Mouse (Mus musculus) left cerebral cortex, postnatal 14 days (tissue): ENCODE measurements around the gene Gm20532. TPM values are rescaled to one million over a fixed set of nuclear protein-coding genes. Genes with fewer than 3 reads are reported as not detected.

Experiments used
- DNase-seq, 2 experiments: peaks; one replicate each; pipeline ENCODE4 v3.0.0; 2021 to 2022; ENCODE audit warnings: low spot score in 2 of 2, mixed read lengths in 1 of 2
- intact Hi-C: fragments of 180-260 bp; cut with DNase I; formaldehyde crosslinking; loops from one replicate; pipeline ENCODE4 v1.15.1; 2025
- microRNA-seq, 2 experiments: library from miRNA; unstranded; fragments of <30 nt; microRNA quantifications; one replicate each; pipeline ENCODE4 v1.2.0; 2022
- total RNA-seq, 2 experiments: library from RNA; stranded (reverse); gene quantifications; 2 replicates each; pipeline ENCODE4 v1.2.3; 2021

Gene Gm20532
- total RNA-seq, 2 experiments from 2014 or later: not detected

- intact Hi-C loops: no loop called here
- no peak for DNase-seq
Measured at GRCm38 (mm10) chr2:26668746-26669145, 82.3 kb downstream of the Gm20532 start.

DNA sequence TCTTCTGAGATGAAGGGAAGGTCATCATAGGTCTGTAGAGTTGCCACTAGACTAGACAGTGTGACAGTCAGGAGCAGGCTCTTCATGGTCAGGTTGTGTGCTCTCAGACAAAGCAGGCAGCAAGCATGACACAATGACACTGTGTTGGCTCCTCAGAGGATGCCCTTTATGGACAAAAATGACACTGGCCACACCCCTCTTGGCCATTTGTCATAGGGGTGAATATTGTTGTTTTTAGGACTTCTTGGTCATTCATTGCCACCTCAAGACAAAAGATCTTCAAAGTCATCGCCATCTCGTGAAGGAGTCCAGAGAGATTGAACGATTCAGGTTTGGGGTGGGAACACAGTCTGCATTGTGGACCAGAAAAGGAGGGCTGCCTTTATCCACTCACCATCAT, 84.7 kb downstream of the Gm20532 start, which contains the start of gene Lcn4:
TSS of gene Lcn4 (minus strand) at position 101 of the 400 bp plus-strand sequence.
- intact Hi-C loops: no loop called here
- no peak for DNase-seq

Small RNAs within 50 kb of the gene (microRNA-seq; reads per million reads assigned to microRNA genes)
- gene Mir126a: 0.79 to 1.0 reads per million in 2 experiments
- gene Mir126b: 0 reads per million in 2 experiments

Other genes with a start within 250 kb of the Gm20532 start
- gene Dnlz, start 234.5 kb upstream of the Gm20532 start, total RNA-seq: 10 to 100 TPM; 25.4 to 28.8 TPM
- 1 to 10 TPM; 2.4 to 2.8 TPM for gene Card9, start 225.7 kb upstream of the Gm20532 start, total RNA-seq
- 10 to 100 TPM; 66.3 to 68.0 TPM for gene Snapc4, start 206.0 kb upstream of the Gm20532 start, total RNA-seq
- 100 to 1,000 TPM; 172 to 175 TPM for gene Entr1, start 197.3 kb upstream of the Gm20532 start, total RNA-seq
- gene Pmpca, start 197.3 kb upstream of the Gm20532 start, total RNA-seq: 100 to 1,000 TPM; 116 to 117 TPM
- 10 to 100 TPM; 18.8 to 20.8 TPM for gene Inpp5e, start 177.4 kb upstream of the Gm20532 start, total RNA-seq
- gene Sec16a, start 141.4 kb upstream of the Gm20532 start, total RNA-seq: 10 to 100 TPM; 42.3 to 45.5 TPM
- 10 to 100 TPM; 23.6 to 27.5 TPM for gene Notch1, start 70.0 kb upstream of the Gm20532 start, total RNA-seq
- 10 to 100 TPM; 68.5 to 78.9 TPM for gene Egfl7, start 6.6 kb upstream of the Gm20532 start, total RNA-seq
- 1 to 10 TPM in 1 of 2 experiments, under 1 TPM in 1; 0.72 to 1.3 TPM for gene Agpat2, start 17.8 kb downstream of the Gm20532 start, total RNA-seq
- 10 to 100 TPM; 80.3 TPM for gene Fam69b, start 41.8 kb downstream of the Gm20532 start, total RNA-seq
- gene Lcn4, start 84.6 kb downstream of the Gm20532 start, total RNA-seq: not detected